Mouse (Mus musculus) urinary bladder, adult 2 months (tissue): ENCODE measurements around the gene Kif11. TPM values are rescaled to one million over a fixed set of nuclear protein-coding genes. Genes with fewer than 3 reads are reported as not detected.

ENCODE experiments used
- DNase-seq: peaks from one replicate; pipeline ENCODE4 v3.0.0; 2022; ENCODE audit warnings: low spot score
- polyA plus RNA-seq: library from polyadenylated mRNA; depleted of rRNA; stranded (reverse); fragments of >200 nt; gene quantifications from 2 replicates; pipeline ENCODE4 v1.2.3, GENCODE M21; 2012; rRNA removed

The Kif11 gene
- polyA plus RNA-seq, result 1.6 and 1.7 TPM in 2 replicates

- DNase-seq, result peak; percentile 92
Measured at GRCm38 (mm10) chr19:37375755-37376615, at the start of gene Kif11. Gene Kif11, plus strand, starts transcription at chr19:37376403.

GRCm38 (mm10) chr19:37327216-37327615, 49.0 kb upstream of the Kif11 start:
- no peak for DNase-seq

- no peak for DNase-seq
Measured at GRCm38 (mm10) chr19:37332726-37333125, 43.5 kb upstream of the Kif11 start.

GRCm38 (mm10) chr19:37333357-37333756, 42.8 kb upstream of the Kif11 start:
- no peak for DNase-seq

DNA sequence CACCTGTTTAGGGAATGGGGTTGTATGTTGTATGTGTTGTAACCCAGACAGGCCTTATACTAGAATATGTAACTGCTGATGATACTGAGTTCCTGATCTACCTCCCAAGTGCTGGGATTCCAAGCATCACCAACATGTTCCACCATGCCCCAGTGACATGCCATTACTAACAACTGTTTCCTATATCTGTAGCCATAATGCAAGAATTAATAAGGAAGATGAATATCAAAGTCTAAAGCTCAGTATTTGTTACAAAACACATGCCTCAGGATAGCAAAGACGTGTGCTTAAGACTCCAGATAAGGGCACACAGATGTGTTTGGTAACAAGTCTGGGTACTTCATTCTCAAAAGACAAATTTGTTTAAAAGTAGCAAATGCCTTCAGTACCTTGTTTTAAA, 40.8 kb upstream of the Kif11 start:
- DNase-seq, result no peak

GRCm38 (mm10) chr19:37337752-37338151, 38.5 kb upstream of the Kif11 start, which contains the start of gene Ide:
Gene Ide, minus strand, starts transcription at chr19:37337852.
- DNase-seq, result no peak

- no peak for DNase-seq
Measured at GRCm38 (mm10) chr19:37340495-37340894, 35.7 kb upstream of the Kif11 start.

- no peak for DNase-seq
Measured at GRCm38 (mm10) chr19:37340931-37341330, 35.3 kb upstream of the Kif11 start.

DNA sequence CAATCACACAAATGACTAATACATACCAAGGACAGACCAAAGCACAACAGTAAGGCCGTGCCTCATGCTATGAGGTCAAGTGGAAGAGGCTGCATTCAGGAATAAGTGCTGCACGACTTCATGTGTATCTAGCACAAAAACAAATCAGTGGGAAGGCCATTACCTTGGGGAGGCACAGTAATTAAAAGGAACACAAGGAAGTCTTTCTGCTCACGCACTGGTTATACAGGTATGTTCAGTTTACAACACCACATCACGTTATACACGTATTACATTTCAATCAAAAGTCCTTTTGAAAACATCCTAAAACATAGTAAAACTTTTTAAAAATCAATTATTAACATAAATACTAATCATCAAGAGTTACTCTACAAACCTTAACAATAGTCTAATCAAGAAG, 32.3 kb upstream of the Kif11 start:
- no peak for DNase-seq

GRCm38 (mm10) chr19:37346258-37346657, 29.9 kb upstream of the Kif11 start:
- no peak for DNase-seq

GRCm38 (mm10) chr19:37348331-37348730, 27.9 kb upstream of the Kif11 start:
- DNase-seq, result no peak

GRCm38 (mm10) chr19:37348952-37349351, 27.3 kb upstream of the Kif11 start:
- no peak for DNase-seq

DNA sequence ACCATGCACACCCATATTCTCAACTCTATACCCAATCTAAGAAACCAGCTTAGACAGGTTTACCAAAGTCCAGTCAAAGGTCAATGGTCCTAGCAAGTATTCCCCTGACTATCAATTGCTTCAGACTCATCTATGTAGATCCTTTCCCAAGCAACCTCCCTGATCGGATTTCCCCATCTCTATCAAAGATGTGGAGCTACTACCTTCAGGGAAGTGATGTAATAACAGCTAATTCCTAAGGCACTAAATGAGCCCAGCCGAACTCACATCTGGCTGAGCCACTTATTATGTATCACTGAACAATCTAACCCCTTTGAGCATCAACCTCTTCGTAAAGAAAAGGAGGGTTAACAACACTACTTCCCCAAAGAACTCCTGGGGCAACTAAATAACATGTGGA, 23.4 kb upstream of the Kif11 start:
- DNase-seq, result no peak

GRCm38 (mm10) chr19:37353331-37353730, 22.9 kb upstream of the Kif11 start:
- DNase-seq, result no peak

- no peak for DNase-seq
Measured at GRCm38 (mm10) chr19:37360044-37360443, 16.2 kb upstream of the Kif11 start.

- no peak for DNase-seq
Measured at GRCm38 (mm10) chr19:37362545-37362944, 13.7 kb upstream of the Kif11 start.

GRCm38 (mm10) chr19:37363128-37363939, 12.9 kb upstream of the Kif11 start:
- DNase-seq, result no peak

DNA sequence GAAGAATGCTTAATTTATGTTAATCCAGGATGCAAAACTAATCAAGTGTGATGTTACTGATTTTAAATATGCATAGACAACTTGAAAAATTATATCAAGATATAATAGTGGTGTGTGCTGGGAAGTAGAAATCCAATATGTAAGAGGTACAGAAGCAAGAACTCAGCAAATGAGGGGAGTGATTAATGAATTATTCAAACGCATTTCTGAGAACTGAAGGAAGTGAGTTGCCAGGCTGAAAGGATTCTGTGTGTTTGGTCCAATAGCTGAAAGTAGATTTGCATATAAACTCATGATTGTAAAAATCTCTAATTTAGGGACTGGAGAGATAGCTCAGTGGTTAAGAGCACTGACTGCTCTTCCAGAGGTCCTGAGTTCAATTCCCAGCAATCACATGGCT, 7.2 kb upstream of the Kif11 start:
- DNase-seq, result no peak

DNA sequence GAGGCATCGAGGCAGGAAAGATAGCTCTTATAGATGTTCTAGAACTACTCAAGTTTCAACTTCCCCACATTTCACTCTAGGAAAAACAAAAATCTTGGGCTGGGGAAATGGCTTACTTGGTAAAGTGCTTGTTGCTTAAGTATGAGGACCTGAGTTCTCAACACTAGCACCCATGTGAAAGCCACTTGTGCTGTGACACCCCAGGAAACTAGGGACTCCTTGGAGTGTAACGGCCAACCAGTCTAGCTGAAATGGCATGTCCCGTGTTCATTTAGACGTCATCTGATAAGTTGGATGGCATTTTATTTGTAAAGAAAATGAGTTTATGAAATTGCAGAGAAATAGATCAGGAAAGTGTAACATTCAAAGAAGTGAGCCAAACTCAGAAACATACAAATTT, 6.3 kb upstream of the Kif11 start:
- DNase-seq, result no peak

GRCm38 (mm10) chr19:37370356-37370755, 5.8 kb upstream of the Kif11 start:
- DNase-seq, result no peak

DNA sequence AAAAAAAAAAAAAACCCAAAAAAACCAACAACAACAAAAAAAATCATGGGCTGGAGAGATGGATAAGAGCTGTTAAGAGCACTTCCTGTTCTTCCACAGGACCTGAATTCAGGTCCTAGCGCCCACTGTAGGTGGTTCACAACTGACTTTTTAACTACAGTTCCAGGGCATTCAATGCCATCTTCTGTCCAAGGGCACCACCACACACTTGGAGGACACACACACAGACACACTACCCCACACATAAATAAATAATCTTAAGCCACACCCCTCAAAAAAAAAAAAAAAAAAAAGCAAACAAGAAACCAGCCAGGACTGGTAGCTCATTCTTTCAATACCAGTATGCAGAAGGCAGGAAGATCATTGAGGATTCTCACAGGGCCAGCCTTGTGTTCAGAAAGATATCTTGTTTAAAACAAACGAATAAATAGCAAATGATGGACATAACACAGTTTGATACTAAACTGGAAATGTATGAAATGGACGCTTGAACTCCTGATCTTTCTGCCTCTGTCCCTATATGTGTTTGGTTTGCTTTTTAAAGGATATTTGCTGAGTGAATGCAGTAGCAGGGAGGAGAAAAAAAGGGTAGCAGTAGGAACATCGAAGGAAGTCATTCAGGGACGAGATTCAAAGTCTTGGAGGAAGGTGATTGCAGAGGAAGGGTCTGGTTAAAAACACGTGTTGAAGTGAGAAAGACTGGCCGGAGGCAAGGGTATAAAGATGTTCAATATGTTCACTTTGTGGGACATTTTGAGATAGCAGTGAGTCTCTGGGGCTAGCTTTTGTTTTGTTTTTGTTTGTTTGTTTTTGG, 1.1 kb upstream of the Kif11 start:
- no peak for DNase-seq

- DNase-seq, result no peak
Measured at GRCm38 (mm10) chr19:37376841-37377240, 638 bp downstream of the Kif11 start.
